22 mouse cellular contexts compared by ENCODE assay signal in the genomic region with DNA sequence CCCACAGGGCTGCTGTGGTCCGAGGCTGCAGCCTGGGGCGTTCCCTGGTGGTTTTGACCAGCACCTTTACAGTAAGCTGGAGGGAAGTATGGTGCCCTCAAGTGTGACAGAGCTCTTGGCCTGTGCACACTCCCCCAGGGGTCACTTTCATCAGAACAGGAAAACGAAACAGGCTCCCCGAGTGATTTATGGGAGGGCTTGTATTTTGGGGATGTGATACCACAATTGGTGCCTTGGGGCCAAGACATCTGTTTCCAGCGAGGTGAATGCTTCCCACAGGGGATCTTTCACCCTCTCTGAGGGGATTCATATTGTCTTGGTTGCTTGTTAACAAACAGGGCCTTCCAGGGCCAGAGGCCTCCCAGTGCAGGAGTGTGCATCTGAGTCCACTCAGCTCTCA.
A peak's percentile ranks its signal among the peaks of the same experiment; 100 is the strongest.
DNase-seq lines count a peak whose midpoint lies in the region; ATAC-seq and TF ChIP-seq lines count a peak whose summit lies in the region.
"Had no signal": no experiment of that assay in that cellular context is flagged by ENCODE, and none has a peak within 500 bp of the region (broad histone marks: within the 10 kb centered on the region; RNA-seq: fewer than 3 reads in every experiment).

No protein-coding gene starts in this region.

- no peaks in the 10 kb centered on the region for H3K36me3 ChIP-seq in kidney, embryonic 15.5 days
- no peaks in the 10 kb centered on the region for H3K36me3 ChIP-seq in CH12.LX (replicated peaks in 1 of 2; ENCODE audit: control insufficient read depth in 1 of 2, insufficient read depth in 1 of 2, low read length in 1 of 2)
- no peaks in the 10 kb centered on the region for H3K36me3 ChIP-seq in limb, embryonic 10.5 days
- H3K36me3 ChIP-seq: embryonic facial prominence, embryonic 12.5 days; heart, embryonic 13.5 days; hindbrain, embryonic 10.5 days; liver, embryonic 13.5 days; neural tube, embryonic 12.5 days had no signal

- peak; percentile 39 for TF ChIP-seq RAD21 in CH12.LX (IDR thresholded peaks at IDR 0.05; ENCODE audit: low read depth, low read length)

- H3K4me2 ChIP-seq in kidney, embryonic 15.5 days: no peak overlapping the region
- no peak overlapping the region for H3K4me2 ChIP-seq in CH12.LX (ENCODE audit: insufficient read depth, low read depth, poor library complexity, severe bottlenecking)
- H3K4me2 ChIP-seq: embryonic facial prominence, embryonic 12.5 days; heart, embryonic 13.5 days; liver, embryonic 13.5 days; neural tube, embryonic 12.5 days had no signal

- 25% methylated on average over 5 of the region's 5 CpGs for WGBS in kidney, embryonic 15.5 days
- WGBS in limb, embryonic 10.5 days: 55% methylated on average over 5 of the region's 5 CpGs

- no peaks in the 10 kb centered on the region for H3K9me3 ChIP-seq in kidney, embryonic 15.5 days (replicated peaks)
- H3K9me3 ChIP-seq in CH12.LX (replicated peaks; ENCODE audit: low read length): no peaks in the 10 kb centered on the region
- H3K9me3 ChIP-seq in limb, embryonic 10.5 days (replicated peaks): no peaks in the 10 kb centered on the region
- H3K9me3 ChIP-seq: embryonic facial prominence, embryonic 12.5 days; heart, embryonic 13.5 days; hindbrain, embryonic 10.5 days; liver, embryonic 13.5 days; neural tube, embryonic 12.5 days had no signal

- peak; percentile 95 for TF ChIP-seq EP300 in CH12.LX (IDR thresholded peaks at IDR 0.05; ENCODE audit: low read length)

- DNase-seq in kidney, adult 9 months: no peak
- peak; percentile 89 for DNase-seq in CH12.LX (ENCODE audit: extremely low read depth)
- DNase-seq in limb, embryonic 10.5 days (ENCODE audit: low spot score): no peak
- peak; percentile 46 to 51 for DNase-seq in spleen, adult 18-20 months
- DNase-seq in right cerebral cortex, adult 2 months (ENCODE audit: low spot score in 2 of 2): no peak
- DNase-seq in gastrocnemius, postnatal 4 days (ENCODE audit: low spot score in 2 of 2): no peak
- DNase-seq: adrenal gland, adult 2 months; cerebellum, postnatal 14 days; gastrocnemius, postnatal 36 days; kidney, postnatal 14 days; layer of hippocampus, adult 9-11 months; liver, embryonic 13.5 days; lung, postnatal 14 days; right cerebral cortex, postnatal 4 days; thymus, postnatal 14 days had no signal

- H3K9ac ChIP-seq in kidney, embryonic 15.5 days: no peak overlapping the region
- H3K9ac ChIP-seq in CH12.LX (ENCODE audit: insufficient read depth, low read depth): no peak overlapping the region
- H3K9ac ChIP-seq: embryonic facial prominence, embryonic 12.5 days; heart, embryonic 13.5 days; liver, embryonic 13.5 days; neural tube, embryonic 12.5 days had no signal

- in situ Hi-C loops in CH12.LX (cut with MboI; ENCODE audit: low pct_ligation_motif_present, low pct_unique_long_range_greater_than_20kb, low sequenced_read_pairs): loop anchor here (5.0 kb wide), 1 partner anchor 42 kb away; no protein-coding TSS in a partner anchor

- peaks cover 29% of the 10 kb centered on the region for H3K4me1 ChIP-seq in kidney, embryonic 15.5 days
- peaks cover 22 to 87% of the 10 kb centered on the region in 2 experiments for H3K4me1 ChIP-seq in CH12.LX (ENCODE audit: control insufficient read depth in 1 of 2, insufficient read depth in 2 of 2)
- peaks cover 56% of the 10 kb centered on the region for H3K4me1 ChIP-seq in limb, embryonic 10.5 days

- H3K4me3 ChIP-seq in kidney, embryonic 15.5 days (replicated peaks): no peak overlapping the region
- peak overlapping the region in 1 of 3 experiments; percentile 10 for H3K4me3 ChIP-seq in CH12.LX (replicated peaks in 1 of 3; ENCODE audit: low read depth in 2 of 3, low read length in 2 of 3, poor library complexity in 1 of 3)
- no peak overlapping the region for H3K4me3 ChIP-seq in limb, embryonic 10.5 days
- H3K4me3 ChIP-seq: embryonic facial prominence, embryonic 12.5 days; heart, embryonic 13.5 days; hindbrain, embryonic 10.5 days; liver, embryonic 13.5 days; neural tube, embryonic 12.5 days had no signal

- peaks cover 17% of the 10 kb centered on the region for H3K27me3 ChIP-seq in kidney, embryonic 15.5 days
- H3K27me3 ChIP-seq in CH12.LX (replicated peaks): no peaks in the 10 kb centered on the region
- no peaks in the 10 kb centered on the region for H3K27me3 ChIP-seq in limb, embryonic 10.5 days (ENCODE audit: low read depth, poor library complexity, severe bottlenecking)
- H3K27me3 ChIP-seq: embryonic facial prominence, embryonic 12.5 days; heart, embryonic 13.5 days; neural tube, embryonic 12.5 days had no signal

- dilution Hi-C loops in CH12.LX (cut with MboI; ENCODE audit: extremely low pct_ligation_motif_present, extremely low pct_unique_long_range_greater_than_20kb, low sequenced_read_pairs): no loop called here

- peak; percentile 76 for ATAC-seq in kidney, embryonic 15.5 days (replicated peaks; ENCODE audit: low FRiP score)
- ATAC-seq: midbrain, embryonic 16.5 days had no signal

- TF ChIP-seq POLR2A in CH12.LX (IDR thresholded peaks at IDR 0.05; ENCODE audit: low read depth, low read length): no peak

- TF ChIP-seq CTCF in CH12.LX (conservative IDR thresholded peaks at IDR 0.05 in 1 of 2, IDR thresholded peaks at IDR 0.05 in 1 of 2; ENCODE audit: low read depth in 2 of 2, low read length in 2 of 2): peak in 1 of 2 experiments; percentile 27; a peak in 1 of 4 replicates

- H3K79me2 ChIP-seq in CH12.LX (replicated peaks; ENCODE audit: control insufficient read depth, extremely low read depth, insufficient read depth, poor library complexity, severe bottlenecking): no peaks in the 10 kb centered on the region

- no peak overlapping the region for H3K27ac ChIP-seq in kidney, embryonic 15.5 days
- H3K27ac ChIP-seq in CH12.LX (ENCODE audit: insufficient read depth, low read depth): peak overlapping the region; percentile 47
- H3K27ac ChIP-seq in limb, embryonic 10.5 days: peak overlapping the region; percentile 82; the same call in 1 of the 2 replicates
- H3K27ac ChIP-seq: embryonic facial prominence, embryonic 12.5 days; heart, embryonic 13.5 days; liver, embryonic 13.5 days; neural tube, embryonic 12.5 days; stomach, postnatal 0 days had no signal

TF ChIP-seq in CH12.LX, 34 proteins besides CTCF, POLR2A, EP300 and RAD21:
- peak; percentile 69; the same call in 1 of the 2 replicates for TF ChIP-seq MAZ (IDR thresholded peaks at IDR 0.05; ENCODE audit: low read depth, low read length)
- peak; percentile 30; the same call in 1 of the 2 replicates for TF ChIP-seq JUND (conservative IDR thresholded peaks at IDR 0.05; ENCODE audit: low read depth, low read length)
- no peak for TF ChIP-seq GABPA (IDR thresholded peaks at IDR 0.05; ENCODE audit: insufficient replicate concordance, low read depth, low read length)
- TF ChIP-seq CHD2 (IDR thresholded peaks at IDR 0.05; ENCODE audit: low read length): peak; percentile 84
- TF ChIP-seq UBTF (IDR thresholded peaks at IDR 0.05; ENCODE audit: low read depth, low read length): no peak
- TF ChIP-seq IRF4 (IDR thresholded peaks at IDR 0.05; ENCODE audit: low read depth, low read length): peak; percentile 96
- no peak for TF ChIP-seq POLR2AphosphoS2 (IDR thresholded peaks at IDR 0.05; ENCODE audit: low read depth, low read length)
- no peak for TF ChIP-seq TBP (conservative IDR thresholded peaks at IDR 0.05; ENCODE audit: low read depth, low read length)
- TF ChIP-seq ZNF384 (IDR thresholded peaks at IDR 0.05; ENCODE audit: low read depth, low read length): no peak
- no peak for TF ChIP-seq HCFC1 (IDR thresholded peaks at IDR 0.05; ENCODE audit: low read depth, low read length)
- TF ChIP-seq MAX (IDR thresholded peaks at IDR 0.05; ENCODE audit: low read length): peak; percentile 55; the same call in 1 of the 2 replicates
- TF ChIP-seq USF2 (conservative IDR thresholded peaks at IDR 0.05; ENCODE audit: low read depth, low read length): no peak
- TF ChIP-seq NRF1 (IDR thresholded peaks at IDR 0.05; ENCODE audit: low read depth, low read length): no peak
- no peak for TF ChIP-seq PAX5 (IDR thresholded peaks at IDR 0.05; ENCODE audit: low read length)
- TF ChIP-seq ETS1 (conservative IDR thresholded peaks at IDR 0.05; ENCODE audit: low read depth, low read length): peak; percentile 94
- no peak for TF ChIP-seq KAT2A (IDR thresholded peaks at IDR 0.05; ENCODE audit: insufficient replicate concordance, low read length)
- TF ChIP-seq RCOR1 (conservative IDR thresholded peaks at IDR 0.05; ENCODE audit: low read depth, low read length): 0 out of 2 replicates have a peak, but pooled peaks have one; percentile 81
- TF ChIP-seq BHLHE40 (IDR thresholded peaks at IDR 0.05; ENCODE audit: low read depth, low read length): peak; percentile 93
- no peak for TF ChIP-seq NELFE (IDR thresholded peaks at IDR 0.05; ENCODE audit: low read depth, low read length)
- no peak; the same call in 1 of the 2 replicates for TF ChIP-seq JUN (IDR thresholded peaks at IDR 0.05; ENCODE audit: insufficient read depth, low read depth, low read length)
- no peak for TF ChIP-seq E2F4 (IDR thresholded peaks at IDR 0.05; ENCODE audit: insufficient replicate concordance, low read depth, low read length)
- TF ChIP-seq USF1 (IDR thresholded peaks at IDR 0.05; ENCODE audit: low read depth, low read length): no peak
- no peak for TF ChIP-seq ZMIZ1 (IDR thresholded peaks at IDR 0.05; ENCODE audit: low read depth, low read length)
- no peak for TF ChIP-seq ZC3H11A (IDR thresholded peaks at IDR 0.05; ENCODE audit: low read depth, low read length)
- peak; percentile 77 for TF ChIP-seq MAFK (IDR thresholded peaks at IDR 0.05; ENCODE audit: insufficient replicate concordance, low read length)
- TF ChIP-seq MYC (IDR thresholded peaks at IDR 0.05; ENCODE audit: low read depth, low read length): peak; percentile 72
- TF ChIP-seq MXI1 (IDR thresholded peaks at IDR 0.05; ENCODE audit: low read depth, low read length): no peak
- TF ChIP-seq CHD1 (IDR thresholded peaks at IDR 0.05; ENCODE audit: low read depth, low read length): no peak
- TF ChIP-seq ELF1 (IDR thresholded peaks at IDR 0.05; ENCODE audit: low read depth, low read length): peak; percentile 57
- TF ChIP-seq ZKSCAN1 (IDR thresholded peaks at IDR 0.05; ENCODE audit: borderline replicate concordance, low read depth, low read length): no peak
- TF ChIP-seq MEF2A (IDR thresholded peaks at IDR 0.05; ENCODE audit: borderline replicate concordance, low read depth, low read length): peak; percentile 94
- TF ChIP-seq SMC3 (IDR thresholded peaks at IDR 0.05; ENCODE audit: low read depth, low read length): peak; percentile 53
- peak; percentile 97 for TF ChIP-seq TCF12 (IDR thresholded peaks at IDR 0.05; ENCODE audit: low read depth, low read length)
- peak; percentile 69; the same call in 1 of the 2 replicates for TF ChIP-seq SIN3A (IDR thresholded peaks at IDR 0.05; ENCODE audit: low read length)

Comparison
In these comparisons a context has a peak if more than half of its experiments do, and no peak if none do; other contexts are left out.
1. DNase-seq: peak in CH12.LX (single experiment) and spleen, adult 18-20 months (2 of 2); none in kidney, adult 9 months (single experiment), limb, embryonic 10.5 days (single experiment), right cerebral cortex, adult 2 months (0 of 2) and gastrocnemius, postnatal 4 days (0 of 2).